Mouse (Mus musculus): ENCODE data around the gene Naa80. TPM values are rescaled to one million over a fixed set of nuclear protein-coding genes. Genes with fewer than 3 reads are reported as not detected.
A peak's percentile ranks its signal among the peaks of the same experiment; 100 is the strongest.

Gene Naa80
- polyA plus RNA-seq, 1 experiment from 2014 or later, result 17.9 TPM

DNA sequence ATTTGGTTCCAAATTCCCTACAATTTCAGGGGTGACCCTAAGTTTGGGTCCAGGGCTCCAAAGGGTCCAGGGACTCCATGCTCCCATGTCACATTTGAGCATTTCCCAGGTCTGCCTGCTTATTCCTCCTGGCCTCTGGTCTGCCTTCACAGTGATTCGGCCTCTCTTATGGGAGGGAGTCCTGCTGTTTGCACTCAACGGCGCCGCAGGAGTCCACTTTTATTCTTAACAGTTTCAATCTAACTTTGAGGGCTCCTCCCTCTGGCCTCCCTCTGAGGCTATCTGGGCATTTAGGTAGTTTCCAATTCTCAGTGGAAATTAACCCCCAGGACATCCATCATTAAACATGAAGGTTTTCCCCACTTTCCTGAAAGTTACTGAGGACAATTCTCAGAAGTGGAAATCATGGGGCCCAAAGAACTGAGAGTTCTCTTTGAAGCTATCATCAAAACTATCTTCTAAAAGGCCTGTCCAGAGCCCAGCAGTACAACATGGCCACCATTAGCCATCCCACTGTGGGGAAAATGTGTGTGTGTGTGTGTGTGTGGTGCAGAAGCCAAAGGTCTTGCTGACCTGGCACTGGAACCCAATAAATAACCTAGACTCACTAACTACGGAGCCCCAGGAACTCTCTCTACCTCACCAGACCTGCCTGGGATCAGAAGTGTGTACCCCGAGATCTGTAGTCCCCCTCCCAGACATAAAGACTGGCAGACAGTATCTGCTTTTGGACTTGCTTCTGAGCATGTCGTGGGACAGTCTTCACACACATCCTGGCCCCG is 15.8 kb downstream of the Naa80 start:
- Histone ChIP-seq H3K36me3 (replicated peaks) (peaks cover 55% of the 10 kb centered on the region), H3K4me1 (peaks cover 20% of the 10 kb centered on the region), H3K9me3 (no peaks in the 10 kb centered on the region), H3K4me3 (no peak overlapping the region), H3K27ac (no peak overlapping the region), H3K27me3 (ENCODE audit: poor library complexity, severe bottlenecking) (peaks cover 10% of the 10 kb centered on the region; the same call in 1 of the 2 replicates)
- WGBS, result 76% methylated on average over 8 of the region's 8 CpGs
- DNase-seq (ENCODE audit: extremely low spot score, low spot score), result no peak

DNA sequence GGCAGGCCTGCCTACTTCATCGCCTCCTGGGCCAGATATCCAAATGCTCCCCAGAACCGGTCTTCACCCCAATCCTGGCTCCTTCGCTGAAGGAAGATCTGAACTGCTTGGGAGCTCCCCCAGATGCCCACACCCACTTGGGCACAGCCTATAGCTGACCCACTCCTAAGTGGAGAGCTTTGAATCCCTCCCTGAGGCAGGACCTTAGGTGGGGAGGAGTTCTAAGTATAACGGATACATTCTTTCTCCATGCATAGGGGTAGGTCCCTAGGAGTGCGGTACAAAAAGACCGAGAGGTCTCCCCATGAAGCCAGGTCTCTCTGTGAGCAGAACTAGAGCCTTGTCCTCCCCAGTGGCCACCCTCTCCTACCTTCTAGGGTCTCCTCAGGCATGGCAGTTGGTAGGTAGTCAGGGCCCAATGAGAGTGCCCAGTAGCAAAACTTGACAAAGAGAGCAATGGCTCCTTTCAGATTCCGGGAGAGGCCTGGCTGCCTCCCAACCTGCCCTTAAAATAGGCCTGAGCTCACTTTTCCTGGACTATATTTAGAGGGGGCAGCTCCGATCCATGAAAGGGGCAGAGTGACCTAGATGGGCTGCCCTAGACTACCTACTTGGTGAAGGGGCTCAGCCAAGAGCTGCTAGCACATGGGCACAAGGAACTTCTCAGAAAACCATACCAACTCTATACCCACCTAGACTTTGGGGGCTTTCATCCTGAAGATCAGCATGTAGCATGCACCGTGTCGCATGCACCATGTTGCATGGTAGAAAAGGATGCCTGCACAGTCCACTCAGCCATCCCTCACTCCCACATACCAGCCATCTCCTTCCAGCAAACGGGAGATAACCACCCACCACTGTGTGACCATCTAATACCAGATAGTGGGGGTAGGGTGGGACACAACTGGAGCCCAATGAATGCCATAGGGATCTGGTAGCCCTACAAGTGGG is 18.2 kb downstream of the Naa80 start:
- Histone ChIP-seq H3K27ac (no peak overlapping the region), H3K4me3 (no peak overlapping the region), H3K4me1 (peaks cover 25% of the 10 kb centered on the region), H3K27me3 (ENCODE audit: poor library complexity, severe bottlenecking) (peaks cover 27% of the 10 kb centered on the region), H3K9me3 (no peaks in the 10 kb centered on the region), H3K36me3 (replicated peaks) (peaks cover 31% of the 10 kb centered on the region)
- no peak for DNase-seq (ENCODE audit: extremely low spot score, low spot score)
- 95% methylated on average over 11 of the region's 11 CpGs for WGBS

DNA sequence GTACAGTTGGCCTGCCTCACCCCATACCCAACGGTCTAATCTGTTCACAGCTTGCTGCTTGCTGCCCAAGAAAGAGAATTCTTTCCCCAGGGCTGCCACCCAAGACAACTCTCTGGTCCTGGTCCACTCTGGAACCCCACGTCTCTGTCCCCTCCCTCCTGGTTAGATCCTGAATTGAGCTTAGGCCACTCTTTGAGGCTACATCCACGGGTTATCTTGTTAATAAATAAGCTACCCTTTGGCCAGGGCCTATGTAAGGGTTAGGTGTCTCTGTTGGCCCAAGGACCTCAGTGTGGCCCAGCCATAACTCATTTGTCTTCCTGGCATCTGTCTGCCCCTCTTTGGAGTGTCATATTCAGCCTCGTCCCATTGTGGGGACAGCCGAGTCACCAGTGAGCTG is 19.7 kb downstream of the Naa80 start:
- 83% methylated on average over 5 of the region's 5 CpGs for WGBS
- H3K27ac ChIP-seq, result peak overlapping the region; percentile 2; the same call in 1 of the 2 replicates
- H3K36me3 ChIP-seq (replicated peaks), result peaks cover 16% of the 10 kb centered on the region
- no peaks in the 10 kb centered on the region for H3K9me3 ChIP-seq
- H3K4me1 ChIP-seq, result peaks cover 35% of the 10 kb centered on the region
- no peak overlapping the region for H3K4me3 ChIP-seq
- no peak for DNase-seq (ENCODE audit: extremely low spot score, low spot score)
- peaks cover 31% of the 10 kb centered on the region for H3K27me3 ChIP-seq (ENCODE audit: poor library complexity, severe bottlenecking)

DNA sequence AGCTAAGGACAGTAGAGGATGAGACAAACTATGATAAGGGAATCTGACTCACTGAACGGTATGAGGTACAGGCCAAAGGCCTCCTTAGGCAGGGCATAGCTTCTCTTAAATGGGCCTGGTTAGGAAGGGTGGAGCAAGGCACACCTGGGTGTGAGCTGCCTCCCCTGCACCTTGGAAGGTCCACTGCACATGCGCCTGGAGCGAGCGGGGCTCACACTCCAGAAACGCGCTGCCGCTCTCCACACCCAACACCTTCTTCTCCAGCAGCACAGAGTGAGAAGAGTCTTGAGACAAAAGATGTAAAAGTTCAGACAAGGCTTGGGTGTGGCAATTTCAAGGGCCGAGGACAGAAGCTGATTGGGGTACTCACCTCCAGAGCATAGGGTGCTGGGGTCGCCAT is 20.7 kb downstream of the Naa80 start:
- Histone ChIP-seq H3K36me3 (replicated peaks) (peaks cover 6% of the 10 kb centered on the region), H3K27ac (no peak overlapping the region), H3K9me3 (no peaks in the 10 kb centered on the region), H3K4me1 (peaks cover 37% of the 10 kb centered on the region), H3K27me3 (ENCODE audit: poor library complexity, severe bottlenecking) (peaks cover 41% of the 10 kb centered on the region), H3K4me3 (no peak overlapping the region)
- WGBS, result 92% methylated on average over 9 of the region's 9 CpGs
- DNase-seq (ENCODE audit: extremely low spot score, low spot score), result no peak

DNA sequence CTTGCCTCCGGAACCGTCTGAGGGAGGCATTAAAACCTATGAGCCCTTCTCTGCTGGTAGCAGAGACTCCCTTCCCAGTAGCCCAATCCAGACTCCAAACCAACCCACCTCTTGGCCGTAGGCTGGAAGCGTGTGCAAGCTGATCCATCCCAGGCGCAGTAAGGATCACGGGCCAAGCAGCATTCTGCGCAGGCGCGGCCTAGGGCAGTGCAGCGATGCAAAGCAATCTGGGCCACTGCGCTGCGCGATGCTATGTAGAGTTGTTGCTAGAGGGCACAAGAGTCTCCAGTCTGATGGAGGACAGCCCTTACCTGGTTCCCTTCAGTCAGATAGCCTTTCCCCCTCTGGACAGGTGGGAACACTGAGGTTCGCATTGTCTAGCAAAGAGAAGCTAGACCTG is 21.2 kb downstream of the Naa80 start:
- H3K9me3 ChIP-seq, result no peaks in the 10 kb centered on the region
- H3K27ac ChIP-seq, result no peak overlapping the region
- peaks cover 2% of the 10 kb centered on the region for H3K36me3 ChIP-seq (replicated peaks)
- H3K4me1 ChIP-seq, result peaks cover 41% of the 10 kb centered on the region
- peaks cover 45% of the 10 kb centered on the region for H3K27me3 ChIP-seq (ENCODE audit: poor library complexity, severe bottlenecking)
- no peak for DNase-seq (ENCODE audit: extremely low spot score, low spot score)
- no peak overlapping the region for H3K4me3 ChIP-seq
- WGBS, result 75% methylated on average over 14 of the region's 14 CpGs

DNA sequence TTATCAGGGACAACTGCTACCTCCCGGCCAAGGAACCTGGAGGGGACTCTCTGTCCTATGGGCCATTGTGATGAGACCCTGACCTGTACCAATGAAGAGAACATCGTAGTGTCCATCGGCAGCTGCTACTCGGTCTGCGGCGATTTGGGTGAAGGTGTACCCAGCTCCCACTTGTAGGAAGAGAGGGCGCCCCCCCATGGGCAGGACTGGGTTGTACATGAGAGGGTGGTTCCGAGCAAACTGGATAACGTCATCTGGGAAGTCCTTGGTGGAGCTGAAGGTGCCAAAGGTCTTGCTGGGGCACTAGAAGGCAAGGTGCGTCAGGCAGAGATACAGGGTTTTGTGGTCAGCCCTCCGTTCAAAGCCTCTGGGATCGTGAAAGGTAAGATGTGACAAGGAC is 22.1 kb downstream of the Naa80 start:
- Histone ChIP-seq H3K9me3 (no peaks in the 10 kb centered on the region), H3K36me3 (replicated peaks) (no peaks in the 10 kb centered on the region), H3K27me3 (ENCODE audit: poor library complexity, severe bottlenecking) (peaks cover 54% of the 10 kb centered on the region), H3K4me3 (no peak overlapping the region), H3K27ac (no peak overlapping the region), H3K4me1 (peaks cover 50% of the 10 kb centered on the region)
- DNase-seq (ENCODE audit: extremely low spot score, low spot score), result no peak
- 83% methylated on average over 12 of the region's 12 CpGs for WGBS

DNA sequence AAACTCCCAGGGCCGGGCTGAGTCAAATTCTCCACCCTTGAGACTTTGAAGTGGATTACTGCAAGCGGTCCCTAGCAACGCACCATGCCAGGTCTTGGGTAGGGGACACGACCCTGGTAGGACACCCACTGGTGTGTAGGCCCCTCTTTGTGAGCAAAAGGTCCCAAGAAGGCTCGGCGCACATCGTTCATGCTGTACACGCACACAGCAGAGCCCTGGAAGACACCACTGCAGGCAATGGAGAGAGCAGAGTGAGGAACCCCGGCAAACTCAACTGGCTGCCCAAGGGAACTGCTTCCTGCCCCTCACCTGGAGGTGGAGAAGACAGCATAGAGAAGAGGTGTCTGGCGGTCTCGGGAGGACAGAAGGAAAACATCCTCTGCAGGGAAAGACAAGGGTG is 22.6 kb downstream of the Naa80 start:
- H3K9me3 ChIP-seq, result no peaks in the 10 kb centered on the region
- H3K36me3 ChIP-seq (replicated peaks), result no peaks in the 10 kb centered on the region
- peaks cover 55% of the 10 kb centered on the region for H3K4me1 ChIP-seq
- WGBS, result 88% methylated on average over 11 of the region's 11 CpGs
- no peak for DNase-seq (ENCODE audit: extremely low spot score, low spot score)
- H3K27ac ChIP-seq, result 0 out of 2 replicates have a peak overlapping the region, but pooled peaks have one; percentile 44
- peaks cover 57% of the 10 kb centered on the region for H3K27me3 ChIP-seq (ENCODE audit: poor library complexity, severe bottlenecking)
- H3K4me3 ChIP-seq, result no peak overlapping the region

DNA sequence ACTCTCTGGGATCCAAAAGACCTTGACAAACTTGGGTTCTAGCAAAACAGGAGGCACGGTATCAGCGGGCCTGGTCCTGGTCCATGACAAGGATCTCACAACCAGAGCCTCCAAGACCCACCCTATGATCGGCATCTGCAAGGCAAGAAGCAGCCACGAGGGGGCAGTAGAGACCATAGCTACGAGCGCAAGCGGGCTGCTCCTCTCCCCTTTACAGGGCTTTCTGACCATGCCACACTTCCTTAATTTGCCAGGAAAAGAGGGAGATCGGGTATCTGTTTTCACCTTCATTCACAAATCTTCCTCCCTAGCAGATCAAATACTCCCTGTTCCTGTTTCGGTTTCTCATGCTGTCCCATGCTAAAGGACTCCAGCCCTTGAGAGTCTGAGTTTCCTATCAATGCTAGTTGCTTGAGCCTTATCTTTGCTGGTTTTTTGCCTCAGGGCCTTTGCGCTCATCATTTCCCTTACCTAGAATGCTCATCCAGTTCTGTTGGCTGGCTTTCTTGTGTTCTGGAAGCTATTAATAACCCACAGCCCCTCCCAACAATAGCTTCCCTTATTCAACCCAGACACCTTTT is 23.5 kb downstream of the Naa80 start:
- H3K9me3 ChIP-seq, result no peaks in the 10 kb centered on the region
- 13% methylated on average over 10 of the region's 10 CpGs for WGBS
- DNase-seq (ENCODE audit: extremely low spot score, low spot score), result peak; percentile 94
- 0 out of 2 replicates have a peak overlapping the region, but pooled peaks have one; percentile 7 for H3K4me3 ChIP-seq
- H3K27me3 ChIP-seq (ENCODE audit: poor library complexity, severe bottlenecking), result peaks cover 62% of the 10 kb centered on the region
- peak overlapping the region; percentile 85 for H3K27ac ChIP-seq
- peaks cover 64% of the 10 kb centered on the region for H3K4me1 ChIP-seq
- H3K36me3 ChIP-seq (replicated peaks), result no peaks in the 10 kb centered on the region

DNA sequence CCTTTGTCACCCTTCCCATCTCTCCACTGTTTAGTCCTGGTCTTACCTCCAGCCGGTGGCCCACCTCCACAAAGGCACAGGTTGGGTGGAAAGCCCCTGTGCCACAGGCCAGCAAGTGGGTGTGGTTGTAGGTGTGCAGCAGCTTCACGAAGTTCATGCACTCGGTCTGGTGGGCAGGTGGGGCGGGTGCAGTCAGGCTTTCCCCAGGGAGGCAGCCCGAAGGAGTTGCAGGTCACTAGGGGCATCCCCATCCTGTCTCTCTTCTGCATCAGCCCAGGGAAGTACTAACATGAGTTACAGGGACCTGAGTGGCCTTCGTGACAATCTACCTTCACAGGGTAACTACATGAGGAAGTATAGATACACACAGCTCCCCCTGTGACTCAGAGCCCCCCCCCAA is 24.6 kb downstream of the Naa80 start:
- Histone ChIP-seq H3K27me3 (ENCODE audit: poor library complexity, severe bottlenecking) (peaks cover 62% of the 10 kb centered on the region), H3K9me3 (no peaks in the 10 kb centered on the region), H3K4me1 (peaks cover 75% of the 10 kb centered on the region), H3K36me3 (replicated peaks) (no peaks in the 10 kb centered on the region), H3K4me3 (no peak overlapping the region), H3K27ac (peak overlapping the region; percentile 85)
- 86% methylated on average over 6 of the region's 6 CpGs for WGBS
- no peak for DNase-seq (ENCODE audit: extremely low spot score, low spot score)

DNA sequence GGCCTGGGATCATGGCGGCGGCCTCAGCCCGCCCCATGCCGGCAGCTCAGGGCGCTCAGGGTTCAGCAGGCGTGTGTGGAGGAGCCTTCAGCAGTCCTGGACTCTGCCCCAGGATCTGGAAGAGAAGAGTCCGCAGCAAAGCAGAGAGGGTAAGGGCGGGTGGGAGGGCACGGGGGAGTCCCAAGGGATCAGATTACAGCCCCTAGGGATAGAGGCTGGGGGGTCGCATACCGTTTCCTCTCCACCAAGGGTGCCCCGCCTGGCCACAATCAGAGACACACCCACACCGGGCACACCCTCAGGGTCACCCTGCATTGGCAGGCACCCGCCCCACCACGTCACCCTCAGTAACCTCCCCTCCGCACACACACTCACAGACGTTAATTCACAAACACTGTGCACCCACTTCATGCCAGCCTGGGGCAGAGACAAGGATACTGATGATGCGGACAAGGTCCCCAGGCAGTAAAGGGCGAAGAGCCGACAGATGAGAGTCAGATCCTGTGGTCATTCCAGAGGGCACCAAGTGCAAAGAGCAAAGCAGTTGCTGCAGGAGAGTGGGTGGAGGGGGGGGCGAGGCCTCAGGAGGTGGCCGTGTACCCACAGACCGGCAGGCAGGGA is 26.5 kb downstream of the Naa80 start:
- H3K4me3 ChIP-seq, result peak overlapping the region; percentile 30; the same call in 1 of the 2 replicates
- no peaks in the 10 kb centered on the region for H3K9me3 ChIP-seq
- peaks cover 86% of the 10 kb centered on the region for H3K4me1 ChIP-seq
- DNase-seq (ENCODE audit: extremely low spot score, low spot score), result no peak
- no peaks in the 10 kb centered on the region; the same call in 1 of the 2 replicates for H3K36me3 ChIP-seq (replicated peaks)
- peaks cover 47% of the 10 kb centered on the region for H3K27me3 ChIP-seq (ENCODE audit: poor library complexity, severe bottlenecking)
- 38% methylated on average over 23 of the region's 23 CpGs for WGBS
- peak overlapping the region; percentile 85 for H3K27ac ChIP-seq

DNA sequence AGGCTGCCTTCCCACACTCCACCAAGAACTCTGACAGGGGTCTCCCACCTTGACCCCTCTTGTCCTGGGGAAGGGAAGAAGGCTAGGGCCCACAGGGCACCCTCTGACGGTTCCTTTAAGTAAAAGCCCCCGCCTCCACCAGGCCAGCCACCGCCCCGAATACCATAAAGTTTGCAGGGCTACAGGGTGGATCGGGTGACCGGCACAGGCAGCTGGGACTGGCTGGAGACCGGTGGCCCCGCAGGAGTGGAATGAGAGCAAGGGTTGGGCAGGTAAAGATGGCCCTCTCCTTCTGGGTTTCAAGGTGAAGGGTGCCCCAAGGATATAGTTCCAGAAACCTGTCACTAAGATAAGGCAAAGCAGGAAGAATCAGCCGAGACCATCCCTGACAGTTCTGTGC is 27.9 kb downstream of the Naa80 start:
- H3K4me3 ChIP-seq, result peak overlapping the region; percentile 18
- no peaks in the 10 kb centered on the region; the same call in 1 of the 2 replicates for H3K36me3 ChIP-seq (replicated peaks)
- WGBS, result 16% methylated on average over 9 of the region's 9 CpGs
- no peak for DNase-seq (ENCODE audit: extremely low spot score, low spot score)
- peak overlapping the region; percentile 96 for H3K27ac ChIP-seq
- H3K9me3 ChIP-seq, result no peaks in the 10 kb centered on the region
- H3K27me3 ChIP-seq (ENCODE audit: poor library complexity, severe bottlenecking), result peaks cover 35% of the 10 kb centered on the region
- H3K4me1 ChIP-seq, result peaks cover 97% of the 10 kb centered on the region

DNA sequence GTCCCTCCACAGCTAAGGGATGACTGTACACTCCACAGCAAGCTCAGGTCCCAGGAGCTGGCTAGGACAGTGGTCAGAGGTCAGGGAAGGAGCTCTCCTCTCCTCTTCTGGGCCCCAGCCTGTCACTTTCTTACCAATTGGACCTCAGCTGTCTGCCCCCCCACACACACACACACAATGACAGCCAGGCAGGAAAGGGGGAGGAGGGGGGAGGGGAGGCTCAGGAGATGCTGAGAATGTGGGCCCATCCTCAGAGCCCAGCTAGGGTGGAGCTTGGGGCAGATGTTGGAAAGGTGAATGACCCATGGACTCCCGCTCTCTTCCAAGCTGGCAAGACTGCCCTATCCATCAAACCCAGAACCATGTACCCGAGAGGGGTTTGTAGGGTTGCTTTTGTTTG is 28.3 kb downstream of the Naa80 start:
- Histone ChIP-seq H3K9me3 (no peaks in the 10 kb centered on the region), H3K27me3 (ENCODE audit: poor library complexity, severe bottlenecking) (peaks cover 35% of the 10 kb centered on the region), H3K4me1 (peaks cover 99% of the 10 kb centered on the region), H3K27ac (peak overlapping the region; percentile 96), H3K36me3 (replicated peaks) (no peaks in the 10 kb centered on the region; the same call in 1 of the 2 replicates), H3K4me3 (peak overlapping the region; percentile 18)
- WGBS, result 74% methylated on average over 2 of the region's 2 CpGs
- DNase-seq (ENCODE audit: extremely low spot score, low spot score), result no peak

Measured in forebrain, embryonic 10.5 days (tissue).